Mouse (Mus musculus) liver, postnatal 0 days (tissue): ENCODE measurements around the gene Apbb1.

Source experiments
- CTCF ChIP-seq: sonication (generic); IDR thresholded peaks from 2 replicates; pipeline ENCODE4 v1.5.1; 2016; ENCODE audit warnings: antibody characterized with exemption, low read depth
- EP300 ChIP-seq: IDR thresholded peaks from 2 replicates; pipeline ENCODE4 v1.6.1; 2016; ENCODE audit warnings: antibody characterized with exemption, low read depth, mild to moderate bottlenecking

GRCm38 (mm10) chr7:105527306-105527937, 54.0 kb downstream of the Apbb1 start:
- TF ChIP-seq EP300 (no peak), CTCF (peak; percentile 63)
